Mouse (Mus musculus) large intestine, adult 2 months (tissue): ENCODE measurements around the gene Eif6. TPM values are rescaled to one million over a fixed set of nuclear protein-coding genes. Genes with fewer than 3 reads are reported as not detected.

ENCODE experiments used
- DNase-seq: peaks from one replicate; pipeline ENCODE4 v3.0.0-alpha.2; 2012; ENCODE audit warnings: low read depth, low spot score
- WGBS: fragments of 180-500 bp; shearing (Covaris S2); methylation state at CpG from one replicate; pipeline ENCODE4 v1.1.7; 2018; 5-methylcytosine and 5-hydroxymethylcytosine counted together
- polyA plus RNA-seq: library from polyadenylated mRNA; depleted of rRNA; stranded (reverse); fragments of >200 nt; gene quantifications from 2 replicates; pipeline ENCODE4 v1.2.3, GENCODE M21; 2012

The Eif6 gene
- polyA plus RNA-seq, 1 experiment, result 288 TPM

DNA sequence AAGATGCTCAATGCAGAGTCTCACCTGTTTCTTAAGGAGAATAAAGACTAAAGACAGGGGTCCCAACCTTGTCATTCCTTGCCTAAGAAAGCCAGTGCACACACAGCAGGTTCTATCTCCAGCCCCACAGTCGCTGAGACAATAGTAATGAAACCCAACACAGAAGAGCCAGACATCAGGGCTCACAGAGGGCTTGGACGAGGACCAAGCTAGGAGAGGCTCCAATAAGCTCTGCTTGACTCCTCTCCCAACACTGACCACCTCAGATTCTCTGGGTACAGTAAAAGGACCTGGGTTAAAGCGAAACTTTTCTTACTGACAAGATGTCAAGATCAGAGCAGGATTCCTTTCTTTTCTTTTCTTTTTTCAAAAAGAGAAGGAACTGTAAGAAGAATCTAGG is 28.1 kb downstream of the Eif6 start:
- no peak for DNase-seq
- 46% methylated on average over 3 of the region's 3 CpGs for WGBS

DNA sequence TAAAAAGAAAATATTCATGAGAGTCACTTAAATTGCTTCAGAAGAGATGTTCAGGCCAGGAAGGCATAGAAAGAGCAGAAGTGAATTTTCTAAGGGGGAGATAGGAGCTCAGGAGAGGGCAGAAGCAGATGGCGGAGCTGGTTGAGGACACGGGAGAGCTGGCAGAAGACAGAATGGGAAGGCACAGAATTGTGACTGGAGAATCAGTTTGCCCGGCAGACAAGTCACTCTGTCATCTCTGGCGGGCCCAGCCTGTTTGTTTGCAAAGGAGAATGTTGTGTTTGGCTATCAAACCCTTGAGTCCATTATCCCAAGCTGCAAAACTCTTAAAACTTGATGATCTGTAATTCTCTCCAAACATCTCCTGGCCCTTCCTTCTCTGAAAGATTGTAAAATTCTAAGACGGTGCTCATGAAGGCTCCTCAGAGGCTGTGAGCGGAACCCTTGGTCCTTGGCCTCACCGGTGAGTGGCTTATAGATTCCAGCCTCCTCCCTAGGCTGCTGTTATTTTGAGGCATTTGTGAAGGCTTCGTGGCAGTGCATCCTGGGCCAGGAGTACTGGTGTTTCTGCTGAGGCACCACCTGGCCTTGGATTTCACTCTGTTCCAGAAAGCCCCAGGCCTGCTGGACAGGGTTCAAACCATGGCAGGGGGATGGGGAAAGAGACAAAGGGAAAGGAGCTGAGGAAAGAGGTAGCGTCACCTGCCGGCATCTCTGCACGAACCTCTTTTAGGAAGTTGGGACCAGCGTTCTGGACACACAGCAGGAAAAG is 31.9 kb downstream of the Eif6 start:
- DNase-seq, result no peak
- WGBS, result 63% methylated on average over 12 of the region's 12 CpGs

DNA sequence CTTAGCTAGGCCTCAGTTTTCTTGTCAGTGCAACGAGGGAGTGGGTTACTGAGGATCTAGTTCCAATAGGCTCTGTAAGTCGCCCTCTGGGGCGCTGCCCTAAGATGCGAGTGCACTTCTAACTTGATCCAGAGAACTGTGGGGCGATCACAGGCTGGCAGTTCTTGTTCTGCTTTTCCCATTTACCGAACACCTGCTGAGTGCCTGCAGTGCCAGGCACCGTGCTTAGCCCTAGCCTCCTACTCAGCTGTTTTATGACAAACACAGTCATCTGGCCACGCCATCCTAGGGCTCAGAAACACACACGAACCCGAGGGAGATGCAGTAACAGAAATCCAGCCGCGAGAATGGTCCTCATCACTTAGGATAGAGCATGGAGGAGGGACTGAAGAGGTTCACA is 33.8 kb downstream of the Eif6 start:
- 35% methylated on average over 12 of the region's 12 CpGs for WGBS
- DNase-seq, result no peak

DNA sequence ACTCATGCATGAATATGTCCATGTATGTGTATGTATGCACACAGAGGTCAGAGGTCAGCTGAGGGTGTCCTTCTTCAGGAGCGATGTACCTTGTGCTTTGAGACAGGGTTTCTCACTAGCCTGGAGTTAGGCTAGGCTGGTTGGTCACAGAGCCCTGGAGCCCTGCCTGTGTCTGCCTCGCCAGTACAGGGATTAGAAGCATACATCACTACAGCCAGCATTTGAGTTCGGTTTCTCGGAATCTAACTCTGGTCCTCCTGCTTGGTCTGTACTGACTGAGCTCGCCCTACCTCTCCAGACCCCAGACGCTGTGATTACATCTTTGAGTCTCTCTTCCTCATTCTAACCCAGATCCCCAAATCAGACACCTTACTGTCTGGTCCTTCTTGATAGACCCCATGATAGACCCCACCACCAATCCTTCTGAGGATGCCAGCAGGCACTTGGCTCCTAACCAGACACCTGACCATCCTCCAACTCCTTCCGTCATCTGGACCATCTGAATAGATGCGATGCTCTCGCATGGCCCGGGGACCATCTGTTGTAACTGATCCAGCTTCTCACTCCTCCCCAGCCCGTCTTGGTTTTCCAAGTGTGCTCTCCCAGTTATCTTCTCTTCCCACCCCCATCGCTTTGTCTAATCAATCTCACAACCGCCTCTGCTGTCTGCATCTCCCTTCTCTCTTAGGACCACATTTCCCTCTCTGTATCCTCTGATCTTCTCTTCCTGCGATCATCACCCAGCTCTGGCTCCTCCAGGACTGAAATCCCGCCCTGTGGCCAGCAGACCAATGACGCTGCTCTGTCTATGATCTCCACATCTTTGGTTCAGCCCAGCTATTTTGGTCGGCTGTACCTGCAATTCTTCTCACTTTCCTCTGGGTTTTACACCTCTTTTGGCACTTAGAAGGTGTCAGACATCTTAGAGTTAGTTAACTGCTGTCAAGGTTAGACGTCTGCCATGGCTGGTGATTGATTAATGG is 38.5 kb downstream of the Eif6 start:
- DNase-seq, result no peak
- WGBS, result 68% methylated on average over 18 of the region's 18 CpGs

DNA sequence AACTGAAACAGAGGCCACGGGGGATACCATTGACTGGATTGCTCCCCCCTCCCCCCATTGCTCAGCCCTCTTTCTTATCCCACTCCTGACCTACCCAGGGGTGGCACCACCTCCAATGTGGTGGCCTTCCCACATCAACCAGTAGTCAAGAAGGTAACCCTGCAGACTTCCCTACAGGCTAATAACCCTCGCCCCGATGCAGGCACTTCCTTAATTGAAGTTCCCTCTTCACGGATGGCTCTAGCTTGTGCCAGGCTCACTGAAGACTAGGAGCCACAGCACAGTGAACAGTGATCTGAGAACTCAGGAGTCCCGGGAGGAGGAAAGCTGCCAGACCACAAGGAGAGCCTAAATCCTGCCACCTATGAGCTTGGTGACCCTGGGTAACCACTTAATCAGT is 39.8 kb downstream of the Eif6 start:
- 50% methylated on average over 5 of the region's 5 CpGs for WGBS
- DNase-seq, result no peak

DNA sequence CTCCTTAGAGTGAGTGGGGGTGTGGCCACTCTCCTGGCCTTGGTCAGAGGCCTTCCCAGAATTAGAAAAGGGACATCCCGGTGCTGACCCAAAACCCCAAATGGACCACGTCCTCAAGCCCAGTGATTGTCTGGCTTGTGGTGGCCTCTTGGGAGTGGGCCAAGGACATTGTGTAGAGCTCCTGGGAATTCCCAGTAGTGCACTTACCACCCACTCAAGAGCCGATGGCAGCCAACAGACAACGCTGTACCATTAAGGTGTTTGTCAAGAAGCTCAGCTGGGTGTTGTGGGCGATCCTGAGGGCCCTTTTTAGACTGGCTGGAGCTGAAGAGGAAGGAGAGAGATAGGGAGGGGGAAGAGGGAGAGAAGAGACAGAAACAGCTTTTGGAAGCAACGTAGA is 42.2 kb downstream of the Eif6 start:
- DNase-seq, result no peak
- 60% methylated on average over 6 of the region's 6 CpGs for WGBS

DNA sequence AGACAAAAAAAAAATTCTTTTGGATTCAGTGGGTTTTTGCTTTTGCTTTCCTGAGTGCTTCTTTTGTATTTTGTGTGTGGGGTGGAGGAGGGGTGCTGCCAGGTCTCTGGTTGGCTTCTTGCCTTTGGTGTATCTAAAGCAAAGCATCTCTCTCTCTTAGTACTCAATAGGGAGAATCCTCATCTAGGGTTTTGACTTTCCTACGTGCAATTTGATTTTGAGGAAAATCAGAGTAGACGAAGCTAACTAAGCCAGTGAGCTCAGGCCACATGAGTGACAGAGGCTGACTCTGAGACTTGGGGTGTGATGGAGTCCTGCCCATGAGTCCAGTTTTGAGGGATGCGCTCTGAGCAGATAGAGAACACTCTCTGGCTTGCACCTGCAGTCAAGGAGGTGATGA is 47.2 kb downstream of the Eif6 start:
- 78% methylated on average over 3 of the region's 3 CpGs for WGBS
- DNase-seq, result no peak

DNA sequence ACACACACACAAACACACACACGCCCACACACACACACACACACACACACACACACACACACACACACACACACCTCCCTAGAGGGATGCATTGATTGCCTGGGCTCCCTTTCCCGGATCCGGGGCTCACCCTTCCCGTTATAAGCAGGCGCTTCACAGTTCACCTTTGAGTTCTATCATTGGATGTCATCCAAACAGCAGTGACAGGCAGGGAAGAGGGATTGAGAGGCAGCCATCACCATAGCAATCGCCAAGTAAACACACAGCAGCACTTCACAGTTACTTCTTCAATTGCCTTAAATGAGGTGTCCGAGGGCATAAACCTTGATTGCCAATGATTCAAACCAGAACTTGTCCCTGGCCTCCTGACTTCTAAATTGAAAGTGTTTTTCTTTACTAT is 47.7 kb downstream of the Eif6 start:
- DNase-seq, result no peak
- 7% methylated on average over 7 of the region's 7 CpGs for WGBS

DNA sequence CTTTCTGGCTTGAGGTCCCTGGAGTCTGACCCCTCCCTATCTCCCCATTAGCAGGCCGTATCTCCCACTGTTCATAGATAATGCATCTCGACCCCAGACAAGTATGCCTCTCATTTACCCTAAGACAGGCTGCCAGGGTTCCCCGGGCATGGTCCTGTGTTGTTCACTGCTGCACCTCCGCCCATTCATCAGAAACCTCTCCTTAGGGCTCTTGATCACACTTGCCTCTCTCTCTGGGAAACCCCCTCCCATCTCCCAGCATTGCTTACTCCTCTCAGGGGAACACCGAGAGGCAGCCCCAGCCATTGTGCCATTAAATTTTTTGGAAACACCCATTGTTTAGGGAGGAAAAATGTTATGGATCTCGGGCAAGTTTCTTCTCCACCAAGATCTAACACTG is 48.7 kb downstream of the Eif6 start:
- no peak for DNase-seq
- 67% methylated on average over 6 of the region's 6 CpGs for WGBS

DNA sequence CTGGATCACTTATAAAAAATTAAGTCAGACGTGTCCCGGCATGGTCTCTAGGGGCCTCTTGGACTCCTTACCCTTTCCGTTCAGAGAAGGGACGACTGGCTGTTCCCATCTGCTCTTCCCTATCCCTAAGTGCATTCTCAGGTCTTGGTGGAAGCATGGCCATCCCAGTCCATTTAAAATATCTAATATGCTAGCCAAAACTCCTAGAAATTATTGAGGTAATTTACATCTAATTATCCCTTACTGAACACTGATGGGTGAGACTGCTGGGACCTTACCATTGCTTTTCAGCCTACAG is 49.1 kb downstream of the Eif6 start:
- 75% methylated on average over 4 of the region's 4 CpGs for WGBS
- DNase-seq, result no peak

DNA sequence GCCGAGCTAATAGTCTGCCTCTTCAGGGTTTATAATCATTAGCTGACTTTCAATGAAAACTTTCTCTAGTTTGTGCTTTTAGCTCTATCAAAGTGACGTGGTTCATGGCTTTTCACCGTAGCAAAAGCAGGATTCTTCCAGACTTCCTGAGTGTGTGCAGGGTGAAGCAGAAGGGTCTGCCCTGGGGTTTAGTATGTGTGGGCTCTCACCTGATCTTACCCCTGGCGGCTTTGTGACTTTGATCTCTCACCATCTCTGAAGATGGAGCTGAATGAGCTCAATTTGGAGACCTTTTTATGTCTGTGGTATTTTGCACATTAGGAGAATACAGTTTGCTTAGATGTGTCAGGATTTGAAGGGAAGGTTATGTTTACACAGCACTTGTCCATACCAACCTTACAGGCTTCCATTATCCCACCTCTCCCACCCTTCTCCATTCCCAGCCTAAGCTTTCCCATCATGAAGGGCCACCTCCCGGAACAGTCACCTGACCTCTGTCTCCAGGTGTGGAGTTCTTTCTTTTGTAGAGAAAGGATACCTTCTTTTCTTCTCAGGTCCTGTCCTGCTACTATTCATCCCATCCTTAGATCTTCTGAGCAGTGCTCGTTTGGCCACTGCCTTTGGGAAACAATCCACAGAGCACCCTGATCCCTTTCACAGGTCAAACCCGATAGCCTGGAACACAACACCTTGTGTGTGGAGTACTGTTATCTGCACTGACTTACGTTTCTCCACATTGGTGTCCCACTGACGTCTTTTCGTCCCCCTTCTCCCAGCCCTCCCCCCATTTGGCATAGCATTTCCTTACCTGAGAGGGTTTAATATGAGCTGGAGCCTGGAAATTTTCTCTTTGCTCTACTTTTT is 49.7 kb downstream of the Eif6 start:
- no peak for DNase-seq

DNA sequence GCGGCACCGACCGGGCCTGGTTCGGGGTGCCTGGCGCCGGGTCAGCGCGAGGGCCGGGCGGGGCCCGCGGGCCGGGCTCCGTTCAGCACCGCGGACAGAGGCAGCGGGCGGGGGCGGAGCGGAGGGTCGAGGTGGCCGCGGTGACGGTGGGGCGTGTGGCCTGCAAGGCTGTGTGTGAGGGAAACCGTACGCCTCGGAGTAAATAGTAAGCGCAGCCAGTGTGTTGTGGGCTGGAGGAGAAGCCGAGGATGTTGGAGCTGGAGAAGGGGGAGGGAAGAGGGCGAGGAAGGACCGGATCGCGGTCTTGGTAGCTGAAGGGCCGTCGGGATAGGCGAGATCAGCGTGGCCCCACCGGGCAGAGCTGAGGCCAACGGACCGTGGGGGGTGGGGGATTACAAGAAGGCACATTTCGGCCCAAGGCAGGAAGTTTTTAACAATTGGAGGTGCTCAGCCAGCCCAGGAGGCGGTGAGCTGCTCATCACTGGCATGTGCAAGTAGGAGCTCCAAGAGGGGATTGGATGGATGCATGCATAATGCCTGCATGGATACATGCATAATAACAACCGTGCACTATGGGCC is 51.0 kb downstream of the Eif6 start:
- WGBS, result 3% methylated on average over 44 of the region's 44 CpGs

More for the DNA sequence above, 49.7 kb downstream of the Eif6 start:
- WGBS, result 60% methylated on average over 10 of the region's 10 CpGs

DNA sequence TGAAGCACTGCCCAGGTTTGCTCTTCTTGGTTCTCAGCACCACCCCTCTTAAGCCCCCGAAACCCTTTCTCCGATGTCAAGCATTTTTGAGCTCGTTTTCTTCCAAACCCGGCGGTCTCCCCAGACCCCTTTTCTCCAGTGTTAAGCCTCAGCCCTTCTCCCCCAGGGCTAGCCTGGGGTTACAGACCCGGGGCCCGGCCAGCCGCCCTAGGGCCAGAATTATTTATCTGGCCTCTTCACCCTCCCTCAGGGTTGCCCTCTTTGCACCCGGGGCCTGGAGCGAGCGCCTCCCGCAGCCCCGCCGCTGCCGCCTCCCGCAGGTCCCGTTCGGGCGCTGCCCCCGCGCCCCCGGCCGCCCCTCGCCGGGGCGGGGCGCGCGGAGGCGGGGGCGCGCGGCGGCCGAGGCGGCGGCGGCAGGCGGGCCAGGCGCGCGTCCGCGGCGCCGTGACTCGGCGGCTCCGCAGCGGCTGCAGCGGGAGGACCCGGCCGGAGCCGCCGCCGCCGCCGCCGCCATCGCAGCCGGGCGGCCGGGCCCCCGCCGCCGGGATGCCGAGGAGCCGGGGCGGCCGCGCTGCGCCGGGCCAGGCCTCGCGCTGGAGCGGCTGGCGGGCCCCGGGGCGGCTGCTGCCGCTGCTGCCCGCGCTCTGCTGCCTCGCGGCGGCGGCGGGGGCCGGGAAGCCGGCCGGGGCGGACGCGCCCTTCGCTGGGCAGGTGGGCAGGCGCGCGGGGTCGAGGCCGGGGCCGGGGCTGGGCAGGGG is 51.6 kb downstream of the Eif6 start, which contains the start of gene Mmp24:
Gene Mmp24, plus strand, starts transcription at position 416 of the 758 bp plus-strand sequence.
- DNase-seq, result no peak
- 15% methylated on average over 100 of the region's 100 CpGs for WGBS

More for the DNA sequence above, 51.0 kb downstream of the Eif6 start:
- no peak for DNase-seq

DNA sequence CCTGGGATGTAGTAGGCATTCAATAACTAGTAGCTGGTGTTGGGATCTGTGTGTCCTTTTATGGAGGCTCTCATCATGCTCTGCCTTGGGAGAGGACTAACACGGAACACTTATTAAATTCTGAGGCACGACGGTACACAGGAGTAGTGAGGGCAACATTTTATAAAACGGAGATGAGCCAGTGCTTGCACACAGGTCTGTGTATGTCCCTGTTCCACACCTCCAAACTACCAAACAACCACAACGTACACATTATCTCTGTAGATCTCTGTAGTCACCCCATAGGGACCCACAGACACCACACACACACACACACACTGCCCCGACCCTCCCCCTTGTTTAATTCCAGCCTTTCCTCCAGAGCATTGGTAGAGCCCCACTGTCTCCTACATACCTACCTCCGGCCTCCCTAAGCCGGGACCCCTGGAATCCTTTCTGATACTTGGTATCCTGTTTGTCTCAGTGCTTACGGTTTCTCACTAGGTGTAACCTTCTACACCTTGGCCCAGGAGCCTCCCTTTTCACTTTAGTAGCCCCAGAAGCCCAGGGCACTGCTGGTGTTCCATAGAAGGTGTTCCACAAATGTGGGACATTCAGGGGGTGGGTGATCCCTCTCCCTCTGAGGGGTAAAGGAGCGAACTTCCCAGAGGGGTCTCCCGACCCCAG is 52.3 kb downstream of the Eif6 start:
- 50% methylated on average over 11 of the region's 11 CpGs for WGBS
- no peak for DNase-seq

DNA sequence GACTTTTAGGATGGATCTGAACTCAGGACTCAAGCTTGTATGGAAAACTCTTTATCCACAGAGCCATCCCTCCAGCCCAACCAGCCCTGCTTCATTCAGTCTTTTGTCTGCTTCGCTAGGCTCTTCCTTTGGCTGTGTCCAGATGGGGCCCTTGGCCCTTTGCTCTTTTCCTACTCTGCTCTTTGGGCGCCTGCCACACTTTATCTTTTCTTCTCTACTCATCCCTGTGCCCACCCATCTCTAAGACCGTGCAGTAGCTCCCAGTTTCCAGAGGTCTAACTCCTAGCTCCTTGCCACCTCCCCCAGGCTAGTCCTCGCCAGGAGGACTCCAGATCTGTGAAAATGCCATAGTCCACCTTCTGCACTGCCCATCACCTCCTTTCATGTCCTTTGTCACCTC is 53.1 kb downstream of the Eif6 start:
- DNase-seq, result no peak
- WGBS, result 67% methylated on average over 4 of the region's 4 CpGs
